Mouse (Mus musculus) lung, adult 2 months (tissue): Measurements from ENCODE around the gene Nfic.

ENCODE experiments used
- CTCF ChIP-seq: fragments of 200-500 bp; IDR thresholded peaks from 2 replicates; pipeline ENCODE4 v1.5.1; 2011; ENCODE audit warnings: mild to moderate bottlenecking, low read length, control low read depth; ENCODE audit not compliant: insufficient read depth
- POLR2A ChIP-seq: fragments of 200-500 bp; IDR thresholded peaks from 2 replicates; pipeline ENCODE4 v1.6.1; 2011; ENCODE audit warnings: low read depth, mild to moderate bottlenecking, control low read depth, low read length, borderline replicate concordance; ENCODE audit errors: extremely low read depth

- TF ChIP-seq CTCF (no peak), POLR2A (no peak)
These were observed 64.8 kb downstream of the Nfic start for GRCm38 (mm10) chr10:81390678-81390965.
